Mouse (Mus musculus): ENCODE results near the gene Gsdme. TPM values are rescaled to one million over a fixed set of nuclear protein-coding genes. Genes with fewer than 3 reads are reported as not detected.
A peak's percentile ranks its signal among the peaks of the same experiment; 100 is the strongest.

Gsdme gene
- polyA plus RNA-seq, 1 experiment from 2014 or later: 41.7 TPM

GRCm38 (mm10) chr6:50237963-50238362, 25.7 kb downstream of the Gsdme start:
- no peak for DNase-seq (ENCODE audit: low spot score)
- Histone ChIP-seq H3K9me3 (no peaks in the 10 kb centered on the region), H3K36me3 (no peaks in the 10 kb centered on the region), H3K4me3 (no peak overlapping the region), H3K4me1 (replicated peaks) (no peaks in the 10 kb centered on the region), H3K27me3 (ENCODE audit: insufficient read depth, poor library complexity, severe bottlenecking) (no peaks in the 10 kb centered on the region), H3K27ac (no peak overlapping the region)
- WGBS: 74% methylated on average over 2 of the region's 2 CpGs

DNA sequence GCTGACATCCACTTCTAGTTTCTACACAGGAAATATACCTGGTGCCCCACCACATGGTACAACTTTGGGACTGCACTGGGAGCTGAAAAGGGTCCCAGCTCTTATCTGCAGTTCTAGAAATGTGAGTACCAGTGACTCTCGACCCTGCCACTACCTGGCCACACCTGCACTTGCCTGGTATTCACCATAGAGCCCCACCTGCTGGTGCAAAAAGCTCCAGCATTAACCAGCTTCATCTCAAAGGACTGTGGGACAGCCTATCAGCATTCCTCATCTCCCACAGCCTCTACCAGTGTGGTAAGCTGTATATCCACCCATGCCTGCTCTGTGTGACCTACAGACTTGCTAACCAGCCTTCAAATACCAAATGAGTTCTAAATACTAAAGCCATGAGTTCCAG, 30.7 kb downstream of the Gsdme start:
- WGBS: 56% methylated on average over 1 of the region's 1 CpGs
- H3K4me3 ChIP-seq: no peak overlapping the region
- H3K27ac ChIP-seq: no peak overlapping the region
- no peaks in the 10 kb centered on the region for H3K9me3 ChIP-seq
- DNase-seq (ENCODE audit: low spot score): no peak
- H3K27me3 ChIP-seq (ENCODE audit: insufficient read depth, poor library complexity, severe bottlenecking): no peaks in the 10 kb centered on the region
- H3K4me1 ChIP-seq (replicated peaks): peaks cover 5% of the 10 kb centered on the region; the same call in 1 of the 2 replicates
- H3K36me3 ChIP-seq: no peaks in the 10 kb centered on the region

- Histone ChIP-seq H3K27me3 (ENCODE audit: insufficient read depth, poor library complexity, severe bottlenecking) (no peaks in the 10 kb centered on the region), H3K4me3 (no peak overlapping the region), H3K36me3 (no peaks in the 10 kb centered on the region), H3K4me1 (replicated peaks) (peaks cover 5% of the 10 kb centered on the region; the same call in 1 of the 2 replicates), H3K9me3 (no peaks in the 10 kb centered on the region), H3K27ac (no peak overlapping the region)
- no peak for DNase-seq (ENCODE audit: low spot score)
- 92% methylated on average over 5 of the region's 5 CpGs for WGBS
Observed at GRCm38 (mm10) chr6:50231288-50231687, 32.4 kb downstream of the Gsdme start.

DNA sequence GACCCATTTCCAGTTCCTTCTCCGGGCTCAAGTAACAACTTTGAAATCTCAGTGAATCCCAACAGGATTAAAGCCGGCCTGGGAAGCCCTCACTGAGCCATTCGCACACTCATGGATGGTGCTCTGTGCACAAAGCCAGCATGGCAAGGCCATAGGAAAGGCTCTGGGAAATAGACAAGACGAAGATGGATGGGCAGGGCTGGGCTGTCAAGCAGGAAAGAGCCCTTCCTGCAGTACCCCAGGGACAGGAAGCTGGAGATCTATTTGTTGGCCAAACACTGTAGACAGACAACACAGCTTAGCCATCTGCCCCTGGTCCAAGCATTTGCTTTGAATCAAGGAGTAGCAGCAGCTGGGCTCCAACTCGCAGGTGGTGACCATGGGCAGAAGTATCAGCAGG, 35.5 kb downstream of the Gsdme start:
- Histone ChIP-seq H3K4me1 (replicated peaks) (peaks cover 5% of the 10 kb centered on the region; the same call in 1 of the 2 replicates), H3K36me3 (no peaks in the 10 kb centered on the region), H3K27ac (no peak overlapping the region), H3K4me3 (no peak overlapping the region), H3K27me3 (ENCODE audit: insufficient read depth, poor library complexity, severe bottlenecking) (no peaks in the 10 kb centered on the region), H3K9me3 (no peaks in the 10 kb centered on the region)
- DNase-seq (ENCODE audit: low spot score): peak; percentile 12
- 81% methylated on average over 5 of the region's 5 CpGs for WGBS

GRCm38 (mm10) chr6:50225232-50225631, 38.4 kb downstream of the Gsdme start:
- Histone ChIP-seq H3K4me1 (replicated peaks) (peaks cover 5% of the 10 kb centered on the region; the same call in 1 of the 2 replicates), H3K27ac (no peak overlapping the region), H3K36me3 (no peaks in the 10 kb centered on the region), H3K27me3 (ENCODE audit: insufficient read depth, poor library complexity, severe bottlenecking) (no peaks in the 10 kb centered on the region), H3K9me3 (no peaks in the 10 kb centered on the region), H3K4me3 (no peak overlapping the region)
- DNase-seq (ENCODE audit: low spot score): no peak
- WGBS: 82% methylated on average over 5 of the region's 5 CpGs

- H3K27me3 ChIP-seq (ENCODE audit: insufficient read depth, poor library complexity, severe bottlenecking): no peaks in the 10 kb centered on the region
- DNase-seq (ENCODE audit: low spot score): no peak
- H3K9me3 ChIP-seq: no peaks in the 10 kb centered on the region
- WGBS: 88% methylated on average over 4 of the region's 4 CpGs
- peaks cover 5% of the 10 kb centered on the region; the same call in 1 of the 2 replicates for H3K4me1 ChIP-seq (replicated peaks)
- no peaks in the 10 kb centered on the region for H3K36me3 ChIP-seq
- no peak overlapping the region for H3K27ac ChIP-seq
- H3K4me3 ChIP-seq: no peak overlapping the region
Observed at GRCm38 (mm10) chr6:50223606-50224005, 40.1 kb downstream of the Gsdme start.

- WGBS: 73% methylated on average over 5 of the region's 5 CpGs
- H3K4me1 ChIP-seq (replicated peaks): no peaks in the 10 kb centered on the region
- DNase-seq (ENCODE audit: low spot score): no peak
- no peaks in the 10 kb centered on the region for H3K9me3 ChIP-seq
- no peaks in the 10 kb centered on the region for H3K36me3 ChIP-seq
- H3K27me3 ChIP-seq (ENCODE audit: insufficient read depth, poor library complexity, severe bottlenecking): no peaks in the 10 kb centered on the region
- H3K27ac ChIP-seq: no peak overlapping the region
- no peak overlapping the region for H3K4me3 ChIP-seq
Observed at GRCm38 (mm10) chr6:50222986-50223385, 40.7 kb downstream of the Gsdme start.

GRCm38 (mm10) chr6:50222351-50222750, 41.3 kb downstream of the Gsdme start:
- WGBS: 81% methylated on average over 5 of the region's 5 CpGs
- H3K4me3 ChIP-seq: no peak overlapping the region
- no peak overlapping the region; the same call in 1 of the 2 replicates for H3K27ac ChIP-seq
- no peaks in the 10 kb centered on the region for H3K9me3 ChIP-seq
- H3K27me3 ChIP-seq (ENCODE audit: insufficient read depth, poor library complexity, severe bottlenecking): no peaks in the 10 kb centered on the region
- no peaks in the 10 kb centered on the region for H3K36me3 ChIP-seq
- no peaks in the 10 kb centered on the region for H3K4me1 ChIP-seq (replicated peaks)
- no peak for DNase-seq (ENCODE audit: low spot score)

- no peaks in the 10 kb centered on the region for H3K4me1 ChIP-seq (replicated peaks)
- no peaks in the 10 kb centered on the region for H3K36me3 ChIP-seq
- peak; percentile 42 for DNase-seq (ENCODE audit: low spot score)
- 51% methylated on average over 6 of the region's 6 CpGs for WGBS
- no peak overlapping the region for H3K27ac ChIP-seq
- no peaks in the 10 kb centered on the region for H3K27me3 ChIP-seq (ENCODE audit: insufficient read depth, poor library complexity, severe bottlenecking)
- no peaks in the 10 kb centered on the region for H3K9me3 ChIP-seq
- no peak overlapping the region for H3K4me3 ChIP-seq
Observed at GRCm38 (mm10) chr6:50220863-50221262, 42.8 kb downstream of the Gsdme start.

DNA sequence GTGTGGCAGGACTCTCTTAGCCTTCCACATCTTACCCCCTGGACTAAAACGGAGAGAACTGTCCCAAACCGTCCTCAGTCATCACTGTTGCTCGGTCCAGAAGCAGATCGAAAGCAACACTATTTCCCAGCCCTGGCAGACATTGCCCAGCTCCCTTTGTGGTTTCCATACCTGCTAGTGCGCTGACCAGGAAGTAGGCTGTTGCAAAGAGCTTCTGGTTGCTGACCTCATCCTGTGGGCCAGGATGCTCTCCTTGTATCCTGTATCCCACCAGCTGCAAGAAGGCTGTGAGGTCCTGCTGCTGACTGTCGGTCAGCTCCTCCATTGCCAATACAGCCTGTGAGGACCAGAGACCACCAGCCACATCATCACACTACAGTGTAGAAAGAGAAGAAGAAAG, 44.6 kb downstream of the Gsdme start:
- no peaks in the 10 kb centered on the region for H3K27me3 ChIP-seq (ENCODE audit: insufficient read depth, poor library complexity, severe bottlenecking)
- no peaks in the 10 kb centered on the region for H3K9me3 ChIP-seq
- no peak overlapping the region for H3K4me3 ChIP-seq
- H3K4me1 ChIP-seq (replicated peaks): no peaks in the 10 kb centered on the region
- no peak overlapping the region for H3K27ac ChIP-seq
- H3K36me3 ChIP-seq: no peaks in the 10 kb centered on the region
- 89% methylated on average over 6 of the region's 6 CpGs for WGBS
- DNase-seq (ENCODE audit: low spot score): no peak

DNA sequence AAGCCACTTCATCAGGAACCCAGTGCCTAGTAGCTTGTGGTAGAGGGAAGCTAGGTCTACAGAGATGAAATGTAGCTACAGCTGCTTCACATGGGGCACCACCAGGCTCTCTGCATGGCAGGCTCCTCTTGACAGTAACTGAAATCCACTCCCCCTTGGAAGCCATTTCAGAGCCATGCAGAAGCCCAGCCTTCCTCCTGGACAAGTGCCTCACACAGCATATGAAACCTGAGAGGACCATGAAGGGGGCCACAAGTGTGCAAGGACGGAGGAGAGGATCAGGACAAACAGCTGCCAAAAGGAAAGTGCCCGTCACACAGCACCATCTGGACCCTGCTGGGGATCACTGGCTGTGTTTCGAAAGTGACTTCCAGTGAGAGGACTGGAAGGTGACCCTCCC, 45.0 kb downstream of the Gsdme start:
- H3K27ac ChIP-seq: no peak overlapping the region
- 68% methylated on average over 3 of the region's 3 CpGs for WGBS
- no peaks in the 10 kb centered on the region for H3K27me3 ChIP-seq (ENCODE audit: insufficient read depth, poor library complexity, severe bottlenecking)
- no peak overlapping the region for H3K4me3 ChIP-seq
- no peaks in the 10 kb centered on the region for H3K36me3 ChIP-seq
- no peaks in the 10 kb centered on the region for H3K4me1 ChIP-seq (replicated peaks)
- no peak for DNase-seq (ENCODE audit: low spot score)
- no peaks in the 10 kb centered on the region for H3K9me3 ChIP-seq

- Histone ChIP-seq H3K36me3 (no peaks in the 10 kb centered on the region), H3K27me3 (ENCODE audit: insufficient read depth, poor library complexity, severe bottlenecking) (no peaks in the 10 kb centered on the region), H3K4me1 (replicated peaks) (no peaks in the 10 kb centered on the region), H3K4me3 (no peak overlapping the region), H3K9me3 (no peaks in the 10 kb centered on the region), H3K27ac (no peak overlapping the region)
- 90% methylated on average over 4 of the region's 4 CpGs for WGBS
- DNase-seq (ENCODE audit: low spot score): no peak
Observed at GRCm38 (mm10) chr6:50215986-50216385, 47.7 kb downstream of the Gsdme start.

DNA sequence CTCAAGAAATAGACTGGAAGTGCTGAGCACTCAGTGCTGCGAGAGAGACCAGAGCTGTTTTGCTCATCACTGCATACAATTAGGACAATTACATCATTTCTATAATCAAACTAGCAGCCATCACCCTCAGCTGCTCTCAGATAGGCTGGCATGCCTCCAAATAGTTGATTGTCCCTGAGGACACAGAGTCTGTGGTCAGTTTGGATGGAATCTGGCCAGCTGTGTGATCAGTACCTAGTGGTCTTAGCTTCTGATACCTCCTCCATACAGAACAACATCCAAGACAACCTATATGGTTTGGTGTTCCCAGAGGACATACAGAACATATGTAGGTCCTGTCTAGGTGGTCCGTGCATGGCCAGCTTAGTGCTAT, 48.3 kb downstream of the Gsdme start:
- WGBS: 90% methylated on average over 2 of the region's 2 CpGs
- H3K27me3 ChIP-seq (ENCODE audit: insufficient read depth, poor library complexity, severe bottlenecking): no peaks in the 10 kb centered on the region
- no peak for DNase-seq (ENCODE audit: low spot score)
- H3K36me3 ChIP-seq: no peaks in the 10 kb centered on the region
- H3K9me3 ChIP-seq: no peaks in the 10 kb centered on the region
- H3K4me1 ChIP-seq (replicated peaks): no peaks in the 10 kb centered on the region
- H3K4me3 ChIP-seq: no peak overlapping the region
- H3K27ac ChIP-seq: no peak overlapping the region

DNA sequence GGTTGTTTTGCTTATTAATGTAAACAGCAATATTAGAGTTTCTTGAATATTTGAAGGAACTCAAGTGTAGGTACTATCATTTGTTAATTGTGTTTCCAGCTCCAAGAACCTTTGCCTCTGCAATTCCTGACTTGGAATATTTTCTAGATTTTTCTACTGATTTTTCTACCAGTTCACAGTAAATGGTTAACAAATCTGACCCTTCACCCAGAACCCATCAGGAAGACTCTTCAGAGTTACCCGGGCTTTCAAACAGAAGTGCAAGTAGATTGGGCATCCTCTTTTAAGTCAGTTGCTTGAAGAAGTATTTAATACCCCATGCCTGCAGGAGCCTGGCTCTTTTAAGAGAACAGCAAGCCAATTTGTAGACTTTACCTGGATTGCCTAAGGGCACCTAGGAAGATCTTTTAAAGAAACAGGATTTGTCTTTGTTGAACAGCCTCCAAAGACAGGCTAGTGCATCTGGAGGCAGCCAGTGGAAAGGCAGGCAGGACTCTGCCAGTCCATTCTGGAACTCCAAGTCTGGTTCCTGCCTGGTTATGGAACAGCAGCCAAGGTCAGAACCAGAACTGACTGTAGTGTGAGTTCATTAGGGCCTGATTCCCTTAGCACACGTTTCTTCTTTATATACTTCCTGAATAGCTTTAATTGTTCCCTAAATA, 48.8 kb downstream of the Gsdme start:
- Histone ChIP-seq H3K27me3 (ENCODE audit: insufficient read depth, poor library complexity, severe bottlenecking) (no peaks in the 10 kb centered on the region), H3K4me1 (replicated peaks) (no peaks in the 10 kb centered on the region), H3K27ac (no peak overlapping the region), H3K36me3 (no peaks in the 10 kb centered on the region), H3K4me3 (no peak overlapping the region), H3K9me3 (no peaks in the 10 kb centered on the region)
- WGBS: 76% methylated on average over 2 of the region's 2 CpGs
- DNase-seq (ENCODE audit: low spot score): no peak

All from hindbrain, embryonic 10.5 days (tissue).